Mouse (Mus musculus) neural tube, embryonic 13.5 days (tissue): ENCODE measurements at regions not wholly inside any gene's neighbourhood (a gene's known extent, or its start where the extent isn't known, plus 50 kb on each side); places are given as distances from the start of the nearest gene placed in this dataset.

Experiments used
- ATAC-seq: fragments of 200-750 bp; cut with Nextera tagmentation; 2 replicates; pipeline ENCODE4 v1.8.0; 2017; ENCODE audit warnings: low read depth, mild to moderate bottlenecking, moderate TSS enrichment, moderate library complexity
- H3K27ac ChIP-seq: fragments of 300-500 bp; sonication (generic); replicated peaks from 2 replicates; pipeline ENCODE4 v1.5.1; 2015; ENCODE audit warnings: moderate library complexity, mild to moderate bottlenecking, inconsistent platforms
- H3K27me3 ChIP-seq: fragments of 300-500 bp; sonication (generic); 2 replicates; pipeline ENCODE4 v1.6.1; 2015; ENCODE audit warnings: mild to moderate bottlenecking, inconsistent platforms
- H3K36me3 ChIP-seq: fragments of 300-500 bp; sonication (generic); 2 replicates; pipeline ENCODE4 v1.6.1; 2015; ENCODE audit warnings: mild to moderate bottlenecking, inconsistent platforms
- H3K4me1 ChIP-seq: fragments of 300-500 bp; sonication (generic); replicated peaks from 2 replicates; pipeline ENCODE4 v1.6.1; 2015; ENCODE audit warnings: inconsistent platforms
- H3K4me2 ChIP-seq: fragments of 300-500 bp; sonication (generic); 2 replicates; pipeline ENCODE4 v1.6.1; 2015; ENCODE audit warnings: inconsistent platforms, mild to moderate bottlenecking, moderate library complexity
- H3K4me3 ChIP-seq: fragments of 300-500 bp; sonication (generic); 2 replicates; pipeline ENCODE4 v1.5.1; 2015; ENCODE audit warnings: mild to moderate bottlenecking, inconsistent platforms
- H3K9ac ChIP-seq: fragments of 300-500 bp; sonication (generic); 2 replicates; pipeline ENCODE4 v1.6.1; 2015; ENCODE audit warnings: moderate library complexity, mild to moderate bottlenecking, inconsistent platforms
- H3K9me3 ChIP-seq: fragments of 300-500 bp; sonication (generic); 2 replicates; pipeline ENCODE4 v1.6.1; 2016; ENCODE audit warnings: inconsistent platforms
- WGBS: fragments of 180-500 bp; shearing (Covaris S2); methylation state at CpG from one replicate; pipeline ENCODE4 v1.1.7; 2015; 5-methylcytosine and 5-hydroxymethylcytosine counted together

DNA sequence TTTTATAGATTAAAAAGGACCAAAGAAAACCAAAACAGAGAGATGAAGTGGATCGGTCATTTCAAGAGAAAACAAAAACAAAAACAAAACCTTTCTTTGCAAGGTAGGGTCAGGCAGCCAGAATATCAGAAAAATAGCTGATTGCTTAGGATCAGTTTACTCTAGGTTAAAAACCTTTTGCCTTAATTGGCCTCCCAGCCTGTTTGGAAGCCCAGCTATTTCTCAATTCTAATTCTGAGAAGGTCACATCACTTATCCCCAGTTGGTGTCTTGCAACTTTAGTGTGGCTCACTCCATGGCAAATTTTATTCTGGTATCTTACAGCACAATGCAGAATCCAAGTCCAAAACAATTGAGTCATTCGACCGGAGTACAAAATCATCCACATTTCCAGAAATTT lies 70.0 kb downstream of the 1190002N15Rik start:
- H3K27me3 ChIP-seq = no peaks in the 10 kb centered on the region
- H3K4me3 ChIP-seq = no peak overlapping the region
- H3K9ac ChIP-seq = no peak overlapping the region
- peaks cover 4% of the 10 kb centered on the region for H3K4me1 ChIP-seq
- H3K36me3 ChIP-seq = no peaks in the 10 kb centered on the region
- no peak for ATAC-seq
- no peak overlapping the region for H3K27ac ChIP-seq
- WGBS = 91% methylated on average over 3 of the region's 3 CpGs
- H3K9me3 ChIP-seq = no peaks in the 10 kb centered on the region
- no peak overlapping the region for H3K4me2 ChIP-seq

DNA sequence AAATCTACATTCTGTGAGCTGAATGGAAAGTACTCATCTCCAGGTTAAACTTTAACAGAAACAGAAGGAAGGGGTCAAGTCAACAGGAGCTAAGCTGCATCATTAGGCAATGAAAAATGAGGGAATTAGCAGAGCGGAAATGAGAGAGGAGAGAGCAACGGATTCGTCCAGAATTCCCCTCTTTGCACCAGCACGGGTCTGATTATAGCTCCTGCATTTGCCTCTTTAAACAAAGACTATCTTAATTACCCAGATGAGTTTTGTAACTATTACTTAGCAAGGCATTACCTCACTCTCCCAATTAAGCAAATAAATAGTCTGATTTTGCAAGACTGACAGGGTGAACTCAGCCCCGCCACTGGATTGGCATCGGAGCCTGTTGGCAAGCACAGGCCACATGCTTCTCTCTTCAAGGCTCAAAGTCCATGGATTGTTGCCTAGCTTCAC lies 81.8 kb downstream of the 1190002N15Rik start:
- Histone ChIP-seq H3K4me3 (no peak overlapping the region), H3K36me3 (no peaks in the 10 kb centered on the region), H3K4me2 (no peak overlapping the region), H3K27ac (no peak overlapping the region), H3K4me1 (no peaks in the 10 kb centered on the region), H3K9ac (no peak overlapping the region), H3K9me3 (no peaks in the 10 kb centered on the region), H3K27me3 (no peaks in the 10 kb centered on the region)
- WGBS = 55% methylated on average over 6 of the region's 6 CpGs
- ATAC-seq = no peak

DNA sequence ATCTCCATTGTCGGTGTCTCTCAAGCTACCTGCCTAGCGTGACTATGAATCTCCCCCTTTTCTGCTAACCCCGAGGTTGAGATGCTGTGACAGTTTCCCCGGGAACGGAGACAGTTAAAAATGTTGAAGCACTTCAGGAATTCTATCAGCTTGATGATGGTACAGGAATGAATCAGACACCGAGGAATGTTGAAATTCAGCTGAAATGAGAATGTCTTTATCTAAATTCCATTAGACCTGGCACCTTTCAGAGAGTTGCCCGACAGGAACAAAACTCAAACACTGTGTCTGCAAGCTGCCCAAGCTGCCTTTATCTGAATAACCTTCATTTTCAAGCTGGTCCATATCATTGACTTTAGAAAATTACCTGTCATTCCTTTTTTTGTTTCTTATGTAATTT lies 82.4 kb downstream of the 1190002N15Rik start:
- Histone ChIP-seq H3K27me3 (no peaks in the 10 kb centered on the region), H3K27ac (no peak overlapping the region), H3K4me1 (no peaks in the 10 kb centered on the region), H3K9ac (no peak overlapping the region), H3K4me3 (no peak overlapping the region), H3K4me2 (no peak overlapping the region), H3K9me3 (no peaks in the 10 kb centered on the region), H3K36me3 (no peaks in the 10 kb centered on the region)
- ATAC-seq = no peak
- WGBS = 62% methylated on average over 7 of the region's 7 CpGs

DNA sequence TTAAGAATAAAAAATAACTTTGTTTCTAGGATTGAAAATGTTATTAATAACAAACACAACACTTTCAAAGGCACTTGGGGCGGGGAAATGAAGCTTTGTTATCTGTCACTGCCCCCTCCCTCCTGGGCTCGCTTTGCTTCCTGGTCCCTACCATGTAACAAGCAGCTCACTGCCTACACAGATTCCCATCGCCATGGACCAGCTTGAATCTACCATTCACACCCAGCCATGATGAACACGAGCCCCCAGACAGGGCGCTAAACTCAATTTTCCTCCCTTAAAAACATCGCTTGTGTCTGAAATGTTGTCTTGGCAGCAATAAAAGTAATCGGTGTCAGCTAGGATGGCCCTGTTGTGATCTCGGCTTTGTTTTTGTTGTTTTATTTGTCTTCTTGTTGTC lies 88.0 kb downstream of the 1190002N15Rik start:
- Histone ChIP-seq H3K4me1 (no peaks in the 10 kb centered on the region), H3K9me3 (no peaks in the 10 kb centered on the region), H3K27ac (no peak overlapping the region), H3K4me3 (no peak overlapping the region), H3K9ac (no peak overlapping the region), H3K36me3 (no peaks in the 10 kb centered on the region), H3K27me3 (no peaks in the 10 kb centered on the region), H3K4me2 (no peak overlapping the region)
- no peak for ATAC-seq
- WGBS = 82% methylated on average over 8 of the region's 8 CpGs

DNA sequence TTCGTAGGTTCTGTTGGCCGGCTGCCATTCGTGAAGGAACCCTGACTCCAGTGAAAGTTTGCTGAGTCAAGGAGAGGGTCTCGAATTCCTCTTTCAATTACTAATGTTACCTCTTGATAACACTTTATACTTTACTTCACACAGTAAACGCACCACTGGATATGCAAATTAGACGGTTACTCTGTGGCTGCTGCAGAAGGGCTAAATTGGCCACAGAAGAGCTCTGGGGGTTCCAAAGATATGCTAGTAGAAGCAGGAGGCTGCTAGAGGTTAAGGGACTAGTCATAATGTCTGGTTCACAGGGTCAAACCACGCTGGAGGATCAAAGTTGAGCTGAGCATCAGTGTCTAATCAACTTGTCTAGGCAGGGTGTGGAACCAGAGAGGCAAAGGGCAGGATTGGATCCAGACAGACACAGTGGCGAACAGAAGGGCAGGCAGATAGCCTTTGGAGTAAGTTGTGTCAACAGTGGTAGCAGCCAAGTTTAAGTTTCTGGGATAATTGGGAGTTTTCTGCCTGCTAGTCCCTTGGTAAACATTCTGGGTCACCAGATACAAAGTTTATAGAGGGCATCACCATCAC lies 91.6 kb downstream of the 1190002N15Rik start:
- no peak for ATAC-seq

DNA sequence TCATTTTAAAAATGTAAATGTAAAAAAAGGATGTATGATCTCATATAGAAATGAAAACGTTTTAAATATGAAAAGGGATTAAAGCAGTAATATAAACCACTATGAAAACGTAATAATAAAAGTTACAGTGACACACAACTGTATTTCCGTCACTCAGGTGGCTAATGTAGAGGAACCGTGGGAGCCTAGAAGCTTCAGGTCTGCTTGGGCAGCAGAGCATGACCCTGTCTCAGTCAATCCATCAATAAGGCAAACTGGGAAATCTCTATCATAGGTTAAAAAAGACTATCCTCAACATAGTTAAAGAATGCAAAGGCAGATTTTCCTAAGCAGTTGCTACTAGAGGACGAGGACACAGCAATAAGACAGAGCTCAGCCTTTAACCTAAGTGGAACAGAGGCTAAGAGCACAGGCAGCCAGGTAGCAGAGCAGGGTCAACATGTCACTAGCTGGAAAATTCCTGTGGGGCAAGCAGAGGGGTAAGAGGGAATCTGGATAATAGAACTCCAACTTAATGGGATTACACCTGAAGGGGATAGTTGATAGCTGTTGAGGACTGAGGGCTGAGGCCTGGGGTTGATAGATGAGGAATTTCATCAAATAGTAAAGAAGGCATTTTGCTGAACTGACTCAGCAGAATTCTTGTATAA lies 93.6 kb downstream of the 1190002N15Rik start:
- no peaks in the 10 kb centered on the region for H3K27me3 ChIP-seq
- no peak overlapping the region for H3K9ac ChIP-seq
- H3K9me3 ChIP-seq = no peaks in the 10 kb centered on the region
- 74% methylated on average over 5 of the region's 5 CpGs for WGBS
- H3K4me2 ChIP-seq = no peak overlapping the region
- no peak for ATAC-seq
- H3K36me3 ChIP-seq = no peaks in the 10 kb centered on the region
- no peak overlapping the region for H3K27ac ChIP-seq
- no peaks in the 10 kb centered on the region for H3K4me1 ChIP-seq
- H3K4me3 ChIP-seq = no peak overlapping the region

More for the DNA sequence above, 91.6 kb downstream of the 1190002N15Rik start:
- Histone ChIP-seq H3K27ac (no peak overlapping the region), H3K9ac (no peak overlapping the region), H3K4me2 (no peak overlapping the region), H3K27me3 (no peaks in the 10 kb centered on the region), H3K4me3 (no peak overlapping the region), H3K9me3 (no peaks in the 10 kb centered on the region), H3K36me3 (no peaks in the 10 kb centered on the region), H3K4me1 (no peaks in the 10 kb centered on the region)
- 82% methylated on average over 8 of the region's 8 CpGs for WGBS

DNA sequence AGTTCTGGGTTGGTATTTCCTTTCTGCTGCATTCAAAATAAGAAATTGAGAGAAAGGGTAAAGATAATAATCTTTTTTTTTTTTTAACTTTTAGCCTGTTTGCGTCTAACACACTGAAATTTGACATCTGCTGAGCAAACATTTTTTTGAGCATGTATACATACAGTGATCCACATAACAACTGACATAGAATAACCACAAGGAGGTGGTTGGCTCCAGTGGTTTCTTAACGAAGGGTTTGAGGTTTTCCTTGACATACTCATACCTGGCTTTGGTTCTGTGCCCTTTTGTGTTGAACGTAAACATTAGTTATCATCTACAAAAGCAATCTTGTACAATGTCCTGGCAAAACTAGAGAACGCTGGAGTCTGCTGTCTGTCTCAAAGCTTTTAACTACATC lies 96.5 kb downstream of the 1190002N15Rik start:
- Histone ChIP-seq H3K4me2 (no peak overlapping the region), H3K27ac (no peak overlapping the region), H3K36me3 (no peaks in the 10 kb centered on the region), H3K9ac (no peak overlapping the region), H3K4me1 (no peaks in the 10 kb centered on the region), H3K9me3 (no peaks in the 10 kb centered on the region), H3K27me3 (no peaks in the 10 kb centered on the region), H3K4me3 (no peak overlapping the region)
- no peak for ATAC-seq
- WGBS = 85% methylated on average over 4 of the region's 4 CpGs

DNA sequence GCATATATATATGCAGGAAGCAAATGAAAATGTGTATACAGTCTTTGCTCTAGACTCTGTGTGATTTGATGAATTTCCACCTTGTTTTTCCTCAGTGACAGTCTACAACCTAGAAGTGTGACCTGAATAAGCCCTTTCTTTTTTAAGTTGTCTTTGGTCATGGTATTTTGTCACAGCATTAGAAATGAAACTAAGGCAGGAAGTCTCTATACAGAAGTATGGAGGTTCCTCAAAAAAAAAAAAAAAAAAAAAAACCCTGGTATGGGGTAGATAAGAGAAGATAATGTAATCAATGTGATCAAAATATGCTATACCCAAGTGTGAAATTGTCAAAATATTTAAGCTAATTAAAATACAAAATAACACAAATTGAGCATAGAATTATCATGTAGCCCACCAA lies 104.4 kb downstream of the 1190002N15Rik start:
- ATAC-seq = no peak
- H3K4me3 ChIP-seq = no peak overlapping the region
- no peak overlapping the region for H3K9ac ChIP-seq
- H3K27ac ChIP-seq = no peak overlapping the region
- no peaks in the 10 kb centered on the region for H3K27me3 ChIP-seq
- H3K36me3 ChIP-seq = no peaks in the 10 kb centered on the region
- no peaks in the 10 kb centered on the region for H3K9me3 ChIP-seq
- H3K4me1 ChIP-seq = peaks cover 7% of the 10 kb centered on the region; the same call in 1 of the 2 replicates
- no peak overlapping the region for H3K4me2 ChIP-seq

DNA sequence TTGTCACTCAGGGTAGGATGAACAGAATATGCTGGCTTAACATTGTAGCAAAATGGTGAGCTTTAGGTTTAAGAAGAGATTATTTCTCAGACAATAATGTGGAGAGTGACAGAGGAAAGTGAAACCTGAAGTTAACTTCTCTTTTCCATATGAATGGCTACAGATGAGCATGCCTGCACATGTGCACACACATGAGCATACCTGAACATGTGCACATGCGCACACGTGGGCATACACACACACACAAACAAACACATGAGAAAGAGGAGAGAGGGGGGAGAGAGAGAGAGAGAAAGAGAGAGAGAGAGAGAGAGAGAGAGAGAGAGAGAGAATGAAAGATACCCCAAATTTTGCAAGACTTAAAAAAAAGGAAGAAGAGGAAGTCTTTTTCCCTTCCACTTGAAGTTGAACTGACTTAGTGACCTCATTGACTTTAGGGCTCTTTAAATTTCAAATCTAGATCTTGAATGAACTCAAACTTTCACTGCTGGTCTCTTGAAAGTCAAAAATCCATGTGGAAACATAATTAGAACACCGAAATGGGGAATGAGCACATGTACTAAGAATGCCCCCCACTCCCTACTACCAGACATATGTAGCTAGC lies 105.6 kb downstream of the 1190002N15Rik start:
- Histone ChIP-seq H3K36me3 (no peaks in the 10 kb centered on the region), H3K27me3 (no peaks in the 10 kb centered on the region), H3K9ac (no peak overlapping the region), H3K4me1 (peaks cover 11% of the 10 kb centered on the region; the same call in 1 of the 2 replicates), H3K4me2 (no peak overlapping the region), H3K9me3 (no peaks in the 10 kb centered on the region), H3K4me3 (no peak overlapping the region), H3K27ac (no peak overlapping the region)
- ATAC-seq = no peak
- WGBS = 89% methylated on average over 3 of the region's 3 CpGs

DNA sequence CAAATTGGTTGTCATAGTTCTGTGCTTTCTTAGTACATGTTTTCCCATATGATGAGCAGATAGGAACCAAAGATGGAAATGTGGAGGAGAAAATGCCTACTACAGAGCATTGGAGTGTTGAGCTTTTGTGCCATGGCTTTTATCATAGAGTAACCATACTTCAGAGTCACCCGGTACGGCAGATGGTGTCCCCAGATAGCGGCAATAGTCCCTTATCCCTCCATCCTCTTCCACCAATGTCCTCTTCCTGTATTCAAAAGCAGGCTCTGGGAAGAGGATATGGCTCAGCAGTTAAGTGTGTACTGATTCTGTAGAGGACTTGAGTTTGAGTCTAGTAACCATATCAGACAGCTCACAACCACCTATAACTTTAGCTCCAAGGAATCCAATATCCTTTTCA lies 106.3 kb downstream of the 1190002N15Rik start:
- H3K36me3 ChIP-seq = no peaks in the 10 kb centered on the region
- no peak overlapping the region for H3K27ac ChIP-seq
- H3K4me3 ChIP-seq = no peak overlapping the region
- no peak overlapping the region for H3K9ac ChIP-seq
- 88% methylated on average over 3 of the region's 3 CpGs for WGBS
- no peaks in the 10 kb centered on the region for H3K9me3 ChIP-seq
- peaks cover 16% of the 10 kb centered on the region; the same call in 1 of the 2 replicates for H3K4me1 ChIP-seq
- no peaks in the 10 kb centered on the region for H3K27me3 ChIP-seq
- H3K4me2 ChIP-seq = no peak overlapping the region
- no peak for ATAC-seq

DNA sequence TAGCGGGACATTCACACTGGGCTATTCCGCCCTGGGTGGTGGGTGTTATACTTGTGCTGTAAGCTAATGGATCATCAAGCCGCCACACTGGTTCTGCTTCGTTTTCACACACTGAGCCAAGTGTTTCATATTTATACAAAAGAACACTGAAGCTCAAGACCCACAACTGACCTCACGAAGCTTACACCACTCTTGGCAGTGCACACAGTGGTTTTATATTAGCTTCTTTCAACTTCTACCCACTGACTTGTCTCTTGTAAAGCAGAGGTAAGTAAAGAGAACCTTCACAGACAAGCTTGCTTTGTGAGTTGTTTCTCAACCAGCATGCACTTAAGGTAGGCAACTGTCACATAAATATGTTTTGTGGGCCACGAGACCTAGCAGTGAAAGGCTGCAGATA lies 106.9 kb downstream of the 1190002N15Rik start:
- Histone ChIP-seq H3K4me1 (peaks cover 17% of the 10 kb centered on the region; the same call in 1 of the 2 replicates), H3K4me2 (no peak overlapping the region), H3K36me3 (no peaks in the 10 kb centered on the region), H3K9ac (no peak overlapping the region), H3K9me3 (no peaks in the 10 kb centered on the region), H3K27me3 (no peaks in the 10 kb centered on the region), H3K4me3 (no peak overlapping the region), H3K27ac (no peak overlapping the region)
- no peak for ATAC-seq
- 88% methylated on average over 6 of the region's 6 CpGs for WGBS

DNA sequence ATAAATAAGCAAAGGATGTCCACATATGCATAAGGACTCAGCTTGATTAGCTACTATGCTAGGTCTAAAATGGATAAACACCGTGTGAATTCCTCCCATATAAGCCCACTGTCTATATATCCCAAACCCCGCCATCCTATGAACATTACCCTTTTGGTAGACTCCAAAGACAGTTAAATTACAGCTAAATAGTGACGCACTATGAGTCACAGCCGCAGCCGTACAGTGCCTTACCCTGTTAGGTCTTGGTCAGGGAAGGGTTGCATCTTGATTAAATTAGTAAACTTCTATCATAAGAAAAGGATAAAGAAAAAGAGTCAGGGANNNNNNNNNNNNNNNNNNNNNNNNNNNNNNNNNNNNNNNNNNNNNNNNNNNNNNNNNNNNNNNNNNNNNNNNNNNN lies 111.1 kb downstream of the 1190002N15Rik start:
- no peaks in the 10 kb centered on the region for H3K27me3 ChIP-seq
- H3K9ac ChIP-seq = no peak overlapping the region
- H3K4me2 ChIP-seq = no peak overlapping the region
- H3K27ac ChIP-seq = no peak overlapping the region
- WGBS = 86% methylated on average over 5 of the region's 5 CpGs
- no peaks in the 10 kb centered on the region for H3K9me3 ChIP-seq
- H3K36me3 ChIP-seq = no peaks in the 10 kb centered on the region
- no peak for ATAC-seq
- peaks cover 24% of the 10 kb centered on the region for H3K4me1 ChIP-seq
- no peak overlapping the region for H3K4me3 ChIP-seq

DNA sequence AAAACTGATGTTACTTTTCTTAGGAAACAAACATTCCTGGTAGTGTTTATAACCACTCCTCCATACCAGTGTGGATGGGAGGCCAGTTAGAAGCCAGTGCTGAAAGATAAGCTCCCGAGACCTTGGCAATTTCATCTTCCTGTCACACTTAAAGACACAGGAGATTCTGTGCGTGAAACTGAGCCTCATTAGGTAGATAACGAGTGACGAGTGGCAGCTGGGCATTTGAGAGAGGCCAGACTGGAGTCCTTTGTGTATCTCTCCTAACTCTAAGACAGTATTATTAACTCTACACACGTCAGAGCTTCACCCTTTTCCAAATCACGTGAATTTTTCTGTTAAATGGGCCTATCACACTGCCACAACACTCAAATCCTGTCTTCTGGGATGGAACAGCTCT lies 112.1 kb downstream of the 1190002N15Rik start:
- H3K9me3 ChIP-seq = no peaks in the 10 kb centered on the region
- H3K36me3 ChIP-seq = no peaks in the 10 kb centered on the region
- no peak overlapping the region for H3K27ac ChIP-seq
- peaks cover 24% of the 10 kb centered on the region for H3K4me1 ChIP-seq
- H3K9ac ChIP-seq = no peak overlapping the region
- no peaks in the 10 kb centered on the region for H3K27me3 ChIP-seq
- no peak overlapping the region for H3K4me3 ChIP-seq
- H3K4me2 ChIP-seq = no peak overlapping the region
- no peak for ATAC-seq
- 34% methylated on average over 6 of the region's 6 CpGs for WGBS
